Mouse (Mus musculus) lung, postnatal 0 days (tissue): ENCODE results near the gene Fgf11. TPM values are rescaled to one million over a fixed set of nuclear protein-coding genes. Genes with fewer than 3 reads are reported as not detected.

Experiments
- ATAC-seq: fragments of 200-750 bp; cut with Nextera tagmentation; 2 replicates; pipeline ENCODE4 v1.8.0; 2017; ENCODE audit warnings: moderate library complexity
- DNase-seq: peaks from one replicate; pipeline ENCODE4 v3.0.0-alpha.2; 2016; ENCODE audit warnings: low spot score
- H3K27ac ChIP-seq: fragments of 300-500 bp; sonication (generic); 2 replicates; pipeline ENCODE4 v1.5.1; 2014; ENCODE audit warnings: antibody characterized with exemption, mild to moderate bottlenecking, low read length, mixed read lengths
- H3K27me3 ChIP-seq: fragments of 300-500 bp; sonication (generic); replicated peaks from 2 replicates; pipeline ENCODE4 v1.6.1; 2014; ENCODE audit warnings: low read length, mixed read lengths; ENCODE audit not compliant: insufficient read depth
- H3K36me3 ChIP-seq: fragments of 300-500 bp; sonication (generic); 2 replicates; pipeline ENCODE4 v1.6.1; 2014; ENCODE audit warnings: low read length, mixed read lengths; ENCODE audit not compliant: insufficient read depth
- H3K4me1 ChIP-seq: fragments of 300-500 bp; sonication (generic); 2 replicates; pipeline ENCODE4 v1.6.1; 2014; ENCODE audit warnings: antibody characterized with exemption, low read depth, low read length, mixed read lengths; ENCODE audit not compliant: insufficient read depth
- H3K4me2 ChIP-seq: fragments of 300-500 bp; sonication (generic); replicated peaks from 2 replicates; pipeline ENCODE4 v1.6.1; 2014; ENCODE audit warnings: low read depth, mild to moderate bottlenecking, low read length, moderate library complexity, mixed read lengths
- H3K4me3 ChIP-seq: fragments of 300-500 bp; sonication (generic); 2 replicates; pipeline ENCODE4 v1.5.1; 2014; ENCODE audit warnings: low read depth, low read length
- H3K9ac ChIP-seq: fragments of 300-500 bp; sonication (generic); replicated peaks from 2 replicates; pipeline ENCODE4 v1.6.1; 2014; ENCODE audit warnings: low read depth, mild to moderate bottlenecking
- H3K9me3 ChIP-seq: fragments of 300-500 bp; sonication (generic); 2 replicates; pipeline ENCODE4 v1.6.1; 2016; ENCODE audit warnings: low read length, mixed read lengths
- CTCF ChIP-seq: IDR thresholded peaks from 2 replicates; pipeline ENCODE4 v1.5.1; 2016; ENCODE audit warnings: antibody characterized with exemption, mild to moderate bottlenecking
- EP300 ChIP-seq: IDR thresholded peaks from 2 replicates; pipeline ENCODE4 v1.6.1; 2016; ENCODE audit warnings: antibody characterized with exemption, mild to moderate bottlenecking, control low read depth
- WGBS: fragments of 180-500 bp; shearing (Covaris S2); extraction: QIAGEN DNeasy Blood & Tissue Kit; methylation state at CpG from one replicate; pipeline ENCODE4 v1.1.7; 2014; 5-methylcytosine and 5-hydroxymethylcytosine counted together
- polyA plus RNA-seq: library from polyadenylated mRNA; unstranded; fragments of >200 nt; fragmentation: Nextera tagmentation; extraction: Ambion mirVana; gene quantifications from 2 replicates; pipeline ENCODE4 v1.2.1, GENCODE M21; 2015

Gene Fgf11
- polyA plus RNA-seq, 1 experiment from 2014 or later = 0.57 TPM

DNA sequence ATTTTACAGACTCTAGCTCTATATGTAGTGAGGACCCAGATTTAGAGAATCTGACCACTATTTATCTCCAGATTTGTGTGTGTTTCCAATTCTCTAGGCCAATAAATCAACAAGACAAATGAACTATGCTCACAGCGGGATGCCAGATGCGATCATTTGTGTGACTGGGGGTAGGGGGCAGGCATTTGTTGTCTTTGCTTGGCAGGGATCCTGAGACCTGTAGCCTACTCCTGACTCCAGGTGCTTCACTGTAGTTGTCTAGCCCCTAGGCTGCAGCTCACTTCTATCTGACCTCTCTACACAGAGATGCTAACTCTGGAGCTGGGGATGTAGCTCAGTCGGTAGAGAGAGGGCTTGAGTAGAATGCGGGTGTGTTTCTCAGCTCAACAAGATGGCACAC lies 19.8 kb downstream of the Fgf11 start:
- H3K27me3 ChIP-seq = no peaks in the 10 kb centered on the region
- DNase-seq = no peak
- no peak overlapping the region for H3K4me2 ChIP-seq
- TF ChIP-seq CTCF (no peak), EP300 (no peak)
- no peak overlapping the region for H3K9ac ChIP-seq
- H3K4me3 ChIP-seq = no peak overlapping the region
- H3K36me3 ChIP-seq = no peaks in the 10 kb centered on the region
- H3K27ac ChIP-seq = no peak overlapping the region
- H3K4me1 ChIP-seq = peaks cover 4% of the 10 kb centered on the region; the same call in 1 of the 2 replicates
- no peak for ATAC-seq
- no peaks in the 10 kb centered on the region for H3K9me3 ChIP-seq
- WGBS = 26% methylated on average over 4 of the region's 4 CpGs

DNA sequence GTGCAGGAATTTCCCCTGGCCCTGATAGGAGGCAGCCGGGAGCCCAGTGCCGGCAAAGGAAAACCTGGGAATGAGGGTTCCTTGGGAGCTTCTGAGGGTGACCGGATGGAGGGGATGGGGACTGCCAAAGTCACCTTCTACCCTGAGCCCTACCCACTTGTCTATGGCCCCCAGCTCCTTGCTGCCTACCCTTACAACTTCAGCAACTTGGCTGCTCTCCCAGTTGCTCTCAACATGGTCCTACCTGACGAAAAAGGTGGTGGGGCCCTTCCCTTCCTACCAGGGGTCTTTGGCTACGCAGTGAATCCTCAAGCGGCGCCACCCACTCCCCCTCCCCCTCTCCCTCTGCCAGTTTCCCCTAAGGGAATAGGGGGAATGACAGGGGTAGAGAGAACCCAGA lies 22.7 kb downstream of the Fgf11 start:
- H3K4me3 ChIP-seq = no peak overlapping the region
- no peaks in the 10 kb centered on the region for H3K4me1 ChIP-seq
- no peak overlapping the region for H3K9ac ChIP-seq
- no peak for TF ChIP-seq EP300
- no peak for TF ChIP-seq CTCF
- no peaks in the 10 kb centered on the region for H3K9me3 ChIP-seq
- no peak overlapping the region for H3K4me2 ChIP-seq
- H3K27me3 ChIP-seq = no peaks in the 10 kb centered on the region
- DNase-seq (no peak), ATAC-seq (no peak)
- no peak overlapping the region for H3K27ac ChIP-seq
- 27% methylated on average over 7 of the region's 7 CpGs for WGBS
- no peaks in the 10 kb centered on the region for H3K36me3 ChIP-seq

DNA sequence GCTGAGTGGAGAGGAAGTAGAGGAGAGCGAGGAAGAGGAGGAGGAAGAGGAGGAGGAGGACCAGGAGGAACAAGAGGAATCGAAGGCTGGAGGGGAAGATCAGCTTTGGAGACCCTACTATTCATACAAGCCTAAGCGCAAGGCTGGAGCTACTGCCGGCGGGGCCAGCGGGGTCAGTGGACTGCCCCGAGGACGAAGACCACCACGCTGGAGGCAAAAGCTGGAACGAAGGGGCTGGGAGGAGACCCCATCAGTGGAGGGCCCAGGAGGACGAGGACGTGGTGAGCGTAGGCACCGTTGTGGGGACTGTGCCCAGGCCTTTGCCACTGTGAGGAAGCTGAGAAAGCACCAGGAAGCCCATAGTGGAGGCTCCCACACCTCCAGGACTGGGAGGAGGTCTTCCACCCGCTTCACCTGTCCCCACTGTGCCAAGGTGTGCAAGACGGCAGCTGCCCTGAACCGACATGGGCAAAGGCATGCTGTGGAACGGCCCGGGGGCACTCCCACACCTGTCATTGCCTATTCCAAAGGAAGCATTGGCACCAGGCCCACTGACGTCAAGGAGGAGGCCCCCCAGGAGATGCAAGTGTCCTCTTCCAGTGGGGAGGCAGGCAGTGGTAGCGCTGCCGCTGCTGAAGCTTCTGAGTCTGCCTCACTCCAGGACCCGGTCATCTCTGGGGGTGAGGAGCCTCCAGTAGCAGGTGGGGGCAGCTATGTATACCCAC lies 23.2 kb downstream of the Fgf11 start:
- peak; percentile 18 for DNase-seq
- Histone ChIP-seq H3K27ac (no peak overlapping the region), H3K36me3 (no peaks in the 10 kb centered on the region), H3K9ac (no peak overlapping the region), H3K4me3 (no peak overlapping the region), H3K4me2 (no peak overlapping the region), H3K9me3 (no peaks in the 10 kb centered on the region), H3K4me1 (no peaks in the 10 kb centered on the region), H3K27me3 (no peaks in the 10 kb centered on the region)
- peak; percentile 32; the same call in 1 of the 2 replicates for ATAC-seq
- 61% methylated on average over 23 of the region's 23 CpGs for WGBS
- TF ChIP-seq EP300 (no peak), CTCF (no peak)

DNA sequence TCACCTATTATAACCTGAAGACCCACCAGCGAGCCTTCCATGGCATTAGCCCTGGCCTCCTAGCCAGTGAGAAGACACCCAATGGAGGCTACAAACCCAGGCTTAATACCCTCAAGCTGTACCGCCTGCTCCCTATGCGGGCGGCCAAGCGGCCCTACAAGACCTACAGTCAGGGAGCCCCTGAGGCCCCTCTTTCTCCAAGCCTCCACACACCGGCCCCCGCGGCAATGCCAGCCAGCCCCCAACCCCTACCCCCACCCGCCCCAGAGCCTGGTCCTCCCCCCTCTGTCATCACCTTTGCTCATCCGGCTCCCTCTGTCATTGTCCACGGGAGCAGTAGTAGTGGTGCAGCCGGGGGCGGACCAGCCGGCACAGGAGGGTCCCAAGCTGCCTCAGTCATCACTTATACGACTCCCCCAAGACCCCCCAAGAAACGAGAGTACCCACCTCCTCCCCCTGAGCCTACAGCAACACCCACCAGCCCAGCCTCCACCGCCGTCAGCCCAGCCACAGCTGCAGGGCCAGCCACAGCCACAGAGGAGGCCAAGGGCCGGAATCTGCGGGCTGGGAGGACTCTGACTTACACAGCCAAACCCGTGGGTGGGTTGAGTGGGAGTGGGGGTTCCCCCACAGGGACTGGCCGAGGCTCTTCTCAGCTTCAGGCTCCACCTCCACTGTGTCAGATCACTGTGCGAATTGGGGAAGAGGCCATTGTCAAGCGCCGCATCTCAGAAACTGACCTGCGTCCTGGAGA lies 24.0 kb downstream of the Fgf11 start:
- TF ChIP-seq EP300 (no peak), CTCF (no peak)

DNA sequence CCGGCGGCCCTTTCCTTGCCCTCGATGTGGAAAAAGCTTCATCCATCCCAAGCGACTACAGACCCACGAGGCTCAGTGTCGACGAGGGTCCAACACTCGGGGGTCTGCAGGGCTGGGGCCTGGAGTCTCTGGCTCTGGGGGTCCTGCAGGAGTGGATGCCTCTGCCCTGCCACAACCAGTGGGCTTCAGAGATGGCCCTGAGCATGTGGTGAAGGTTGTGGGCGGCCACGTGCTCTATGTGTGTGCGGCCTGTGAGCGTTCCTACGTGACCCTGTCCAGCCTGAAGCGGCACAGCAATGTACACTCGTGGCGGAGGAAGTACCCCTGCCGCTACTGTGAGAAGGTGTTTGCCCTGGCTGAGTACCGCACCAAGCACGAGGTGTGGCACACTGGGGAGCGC lies 25.2 kb downstream of the Fgf11 start:
- Histone ChIP-seq H3K4me3 (no peak overlapping the region), H3K4me1 (no peaks in the 10 kb centered on the region), H3K27me3 (no peaks in the 10 kb centered on the region), H3K4me2 (no peak overlapping the region), H3K27ac (no peak overlapping the region), H3K36me3 (no peaks in the 10 kb centered on the region), H3K9me3 (no peaks in the 10 kb centered on the region), H3K9ac (no peak overlapping the region)
- TF ChIP-seq EP300 (no peak), CTCF (no peak)
- 82% methylated on average over 20 of the region's 20 CpGs for WGBS
- ATAC-seq = no peak
- no peak for DNase-seq

More for the DNA sequence above, 24.0 kb downstream of the Fgf11 start:
- 68% methylated on average over 26 of the region's 26 CpGs for WGBS
- H3K27me3 ChIP-seq = no peaks in the 10 kb centered on the region
- H3K4me2 ChIP-seq = no peak overlapping the region
- DNase-seq = no peak
- no peaks in the 10 kb centered on the region for H3K36me3 ChIP-seq
- no peaks in the 10 kb centered on the region for H3K9me3 ChIP-seq
- H3K4me3 ChIP-seq = no peak overlapping the region
- H3K4me1 ChIP-seq = no peaks in the 10 kb centered on the region
- no peak overlapping the region for H3K27ac ChIP-seq
- no peak overlapping the region for H3K9ac ChIP-seq
- peak; percentile 22; the same call in 1 of the 2 replicates for ATAC-seq

DNA sequence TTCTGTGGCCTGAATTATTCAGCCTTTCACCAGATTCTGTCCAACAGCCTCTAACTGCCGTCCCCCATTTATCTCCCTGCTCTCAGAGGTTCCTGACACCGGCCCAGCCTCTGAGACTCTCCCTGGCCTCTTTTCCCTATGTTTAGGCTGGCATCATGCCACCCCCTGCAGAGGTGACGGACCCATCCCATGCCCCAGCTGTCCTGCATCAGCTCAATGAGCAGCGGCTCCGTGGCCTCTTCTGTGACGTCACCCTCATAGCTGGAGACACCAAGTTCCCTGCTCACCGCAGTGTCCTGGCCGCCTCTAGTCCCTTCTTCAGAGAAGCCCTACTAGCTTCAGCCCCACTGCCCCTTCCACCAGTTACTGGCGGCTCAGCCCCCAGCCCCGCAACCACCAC lies 25.9 kb downstream of the Fgf11 start:
- Histone ChIP-seq H3K27me3 (no peaks in the 10 kb centered on the region), H3K4me2 (no peak overlapping the region), H3K36me3 (no peaks in the 10 kb centered on the region), H3K27ac (no peak overlapping the region), H3K4me1 (no peaks in the 10 kb centered on the region), H3K4me3 (no peak overlapping the region), H3K9me3 (no peaks in the 10 kb centered on the region), H3K9ac (no peak overlapping the region)
- WGBS = 52% methylated on average over 10 of the region's 10 CpGs
- ATAC-seq (no peak), DNase-seq (no peak)
- no peak for TF ChIP-seq EP300
